11 mouse cellular contexts compared by ENCODE assay signal in the genomic region with DNA sequence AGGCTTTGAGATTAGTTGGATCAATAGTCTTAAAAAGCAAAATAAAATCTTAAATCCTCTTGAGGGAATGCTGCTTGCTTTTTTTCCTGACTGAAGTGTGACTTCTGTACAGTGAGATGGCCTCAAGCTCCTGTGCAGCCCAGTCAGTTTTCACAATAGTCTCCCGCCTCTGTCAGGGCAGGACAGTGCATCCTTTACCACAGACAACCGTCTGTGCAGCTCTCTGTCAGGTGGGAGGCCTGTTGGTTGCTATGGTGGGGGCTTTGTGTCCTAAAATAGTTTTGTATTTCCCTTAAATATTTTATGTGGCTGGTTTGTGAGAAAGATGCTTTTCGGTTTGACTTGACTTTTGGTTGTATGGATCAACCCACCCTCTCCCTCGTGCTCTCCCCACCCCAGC. TPM values are rescaled to one million over a fixed set of nuclear protein-coding genes. Genes with fewer than 3 reads are reported as not detected.
DNase-seq lines count a peak whose midpoint lies in the region; ATAC-seq and TF ChIP-seq lines count a peak whose summit lies in the region.
"Had no signal": no experiment of that assay in that cellular context is flagged by ENCODE, and none has a peak within 500 bp of the region (broad histone marks: within the 10 kb centered on the region; RNA-seq: fewer than 3 reads in every experiment).

No protein-coding gene starts in this region.

- no peaks in the 10 kb centered on the region for H3K27me3 ChIP-seq in heart, embryonic 13.5 days (replicated peaks)
- no peaks in the 10 kb centered on the region for H3K27me3 ChIP-seq in CH12.LX (replicated peaks)
- no peaks in the 10 kb centered on the region for H3K27me3 ChIP-seq in embryonic facial prominence, embryonic 11.5 days (ENCODE audit: control insufficient read depth, insufficient read depth, low read length)
- H3K27me3 ChIP-seq in limb, embryonic 12.5 days: no peaks in the 10 kb centered on the region

- TF ChIP-seq EP300 in CH12.LX (IDR thresholded peaks at IDR 0.05; ENCODE audit: low read length): no peak

- peak overlapping the region; percentile 91 for H3K9ac ChIP-seq in heart, embryonic 13.5 days
- no peak overlapping the region for H3K9ac ChIP-seq in CH12.LX (ENCODE audit: insufficient read depth, low read depth)
- peak overlapping the region; percentile 13; the same call in 1 of the 2 replicates for H3K9ac ChIP-seq in embryonic facial prominence, embryonic 11.5 days (replicated peaks; ENCODE audit: low read length)
- 0 out of 2 replicates have a peak overlapping the region, but pooled peaks have one; percentile 40 for H3K9ac ChIP-seq in limb, embryonic 12.5 days (replicated peaks)
- H3K9ac ChIP-seq: liver, postnatal 0 days had no signal

- no peak for ATAC-seq in heart, embryonic 13.5 days (ENCODE audit: extremely low read depth, insufficient number of reproducible peaks, low FRiP score, low TSS enrichment)
- no peak for ATAC-seq in embryonic facial prominence, embryonic 11.5 days (replicated peaks; ENCODE audit: insufficient number of reproducible peaks, low FRiP score, low TSS enrichment, low read depth)
- ATAC-seq in limb, embryonic 12.5 days (ENCODE audit: insufficient number of reproducible peaks, insufficient read depth, low FRiP score, low TSS enrichment, low read depth): no peak
- ATAC-seq in CD4-positive, CD25-positive, alpha-beta regulatory T cell, adult 4 months: no peak
- ATAC-seq: liver, postnatal 0 days had no signal

- H3K4me3 ChIP-seq in heart, embryonic 13.5 days: no peak overlapping the region
- no peak overlapping the region for H3K4me3 ChIP-seq in CH12.LX (replicated peaks in 1 of 3; ENCODE audit: low read depth in 2 of 3, low read length in 2 of 3, poor library complexity in 1 of 3)
- no peak overlapping the region for H3K4me3 ChIP-seq in embryonic facial prominence, embryonic 11.5 days (ENCODE audit: low read depth, low read length)
- no peak overlapping the region for H3K4me3 ChIP-seq in limb, embryonic 12.5 days (replicated peaks)

- H3K79me2 ChIP-seq in CH12.LX (replicated peaks; ENCODE audit: control insufficient read depth, extremely low read depth, insufficient read depth, poor library complexity, severe bottlenecking): no peaks in the 10 kb centered on the region

- H3K4me2 ChIP-seq in heart, embryonic 13.5 days: peak overlapping the region; percentile 36
- H3K4me2 ChIP-seq in CH12.LX (ENCODE audit: insufficient read depth, low read depth, poor library complexity, severe bottlenecking): peak overlapping the region; percentile 4; the same call in 1 of the 2 replicates
- no peak overlapping the region for H3K4me2 ChIP-seq in embryonic facial prominence, embryonic 11.5 days (ENCODE audit: low read depth, low read length)
- H3K4me2 ChIP-seq in limb, embryonic 12.5 days: peak overlapping the region; percentile 34

- dilution Hi-C loops in CH12.LX (cut with MboI; ENCODE audit: extremely low pct_ligation_motif_present, extremely low pct_unique_long_range_greater_than_20kb, low sequenced_read_pairs): no loop called here

- DNase-seq in heart, adult 11 months: no peak
- no peak for DNase-seq in CH12.LX (ENCODE audit: extremely low read depth)
- DNase-seq in embryonic facial prominence, embryonic 11.5 days (ENCODE audit: low spot score): no peak
- no peak for DNase-seq in testis, postnatal 10 days (ENCODE audit: low spot score)
- DNase-seq in liver: no peak
- DNase-seq: adrenal gland, postnatal 14 days; liver, postnatal 0 days; thymus, adult 2 months had no signal

- H3K9me3 ChIP-seq in heart, embryonic 13.5 days: 0 out of 2 replicates have a peak, but pooled peaks cover 5% of the 10 kb centered on the region
- H3K9me3 ChIP-seq in CH12.LX (replicated peaks; ENCODE audit: low read length): peaks cover 4% of the 10 kb centered on the region
- H3K9me3 ChIP-seq in embryonic facial prominence, embryonic 11.5 days (replicated peaks; ENCODE audit: control insufficient read depth, low read length): no peaks in the 10 kb centered on the region
- H3K9me3 ChIP-seq in limb, embryonic 12.5 days: no peaks in the 10 kb centered on the region

- in situ Hi-C loops in CH12.LX (cut with MboI; ENCODE audit: low pct_ligation_motif_present, low pct_unique_long_range_greater_than_20kb, low sequenced_read_pairs): loop anchor here (5.0 kb wide), 2 partner anchors 36 to 49 kb away; no protein-coding TSS in a partner anchor

- no peak for TF ChIP-seq POLR2A in CH12.LX (IDR thresholded peaks at IDR 0.05; ENCODE audit: low read depth, low read length)

- TF ChIP-seq RAD21 in CH12.LX (IDR thresholded peaks at IDR 0.05; ENCODE audit: low read depth, low read length): no peak

- peaks cover 86% of the 10 kb centered on the region for H3K4me1 ChIP-seq in heart, embryonic 13.5 days
- H3K4me1 ChIP-seq in CH12.LX (ENCODE audit: control insufficient read depth in 1 of 2, insufficient read depth in 2 of 2): peaks cover 34 to 71% of the 10 kb centered on the region in 2 experiments
- peaks cover 20% of the 10 kb centered on the region for H3K4me1 ChIP-seq in embryonic facial prominence, embryonic 11.5 days (ENCODE audit: control insufficient read depth, insufficient read depth, low read length)
- peaks cover 79% of the 10 kb centered on the region for H3K4me1 ChIP-seq in limb, embryonic 12.5 days (replicated peaks)

- peak overlapping the region; percentile 64 for H3K27ac ChIP-seq in heart, embryonic 13.5 days (replicated peaks)
- H3K27ac ChIP-seq in CH12.LX (ENCODE audit: insufficient read depth, low read depth): no peak overlapping the region
- no peak overlapping the region; the same call in 1 of the 2 replicates for H3K27ac ChIP-seq in embryonic facial prominence, embryonic 11.5 days (replicated peaks; ENCODE audit: low read depth, low read length)
- H3K27ac ChIP-seq in limb, embryonic 12.5 days: peak overlapping the region; percentile 56; the same call in 1 of the 2 replicates

- H3K36me3 ChIP-seq in heart, embryonic 13.5 days: peaks cover 27% of the 10 kb centered on the region
- H3K36me3 ChIP-seq in CH12.LX (replicated peaks in 1 of 2; ENCODE audit: control insufficient read depth in 1 of 2, insufficient read depth in 1 of 2, low read length in 1 of 2): peaks cover 7 to 50% of the 10 kb centered on the region in 2 experiments
- no peaks in the 10 kb centered on the region; the same call in 1 of the 2 replicates for H3K36me3 ChIP-seq in embryonic facial prominence, embryonic 11.5 days (replicated peaks; ENCODE audit: control insufficient read depth, insufficient read depth, low read depth, low read length)
- H3K36me3 ChIP-seq in limb, embryonic 12.5 days: peaks cover 22% of the 10 kb centered on the region

- WGBS in heart, embryonic 13.5 days: 51% methylated on average over 4 of the region's 4 CpGs
- 63% methylated on average over 4 of the region's 4 CpGs for WGBS in embryonic facial prominence, embryonic 11.5 days
- 66% methylated on average over 4 of the region's 4 CpGs for WGBS in limb, embryonic 12.5 days

- no peak for TF ChIP-seq CTCF in CH12.LX (conservative IDR thresholded peaks at IDR 0.05 in 1 of 2, IDR thresholded peaks at IDR 0.05 in 1 of 2; ENCODE audit: low read depth in 2 of 2, low read length in 2 of 2)

TF ChIP-seq in CH12.LX, 34 proteins besides CTCF, POLR2A, EP300 and RAD21:
- no peak for TF ChIP-seq TCF12 (IDR thresholded peaks at IDR 0.05; ENCODE audit: low read depth, low read length)
- TF ChIP-seq GABPA (IDR thresholded peaks at IDR 0.05; ENCODE audit: insufficient replicate concordance, low read depth, low read length): no peak
- no peak for TF ChIP-seq BHLHE40 (IDR thresholded peaks at IDR 0.05; ENCODE audit: low read depth, low read length)
- no peak for TF ChIP-seq UBTF (IDR thresholded peaks at IDR 0.05; ENCODE audit: low read depth, low read length)
- TF ChIP-seq ETS1 (conservative IDR thresholded peaks at IDR 0.05; ENCODE audit: low read depth, low read length): no peak
- TF ChIP-seq MXI1 (IDR thresholded peaks at IDR 0.05; ENCODE audit: low read depth, low read length): no peak
- TF ChIP-seq MAX (IDR thresholded peaks at IDR 0.05; ENCODE audit: low read length): no peak
- no peak for TF ChIP-seq KAT2A (IDR thresholded peaks at IDR 0.05; ENCODE audit: insufficient replicate concordance, low read length)
- no peak for TF ChIP-seq SMC3 (IDR thresholded peaks at IDR 0.05; ENCODE audit: low read depth, low read length)
- TF ChIP-seq SIN3A (IDR thresholded peaks at IDR 0.05; ENCODE audit: low read length): no peak
- no peak for TF ChIP-seq RCOR1 (conservative IDR thresholded peaks at IDR 0.05; ENCODE audit: low read depth, low read length)
- no peak for TF ChIP-seq MYC (IDR thresholded peaks at IDR 0.05; ENCODE audit: low read depth, low read length)
- no peak for TF ChIP-seq TBP (conservative IDR thresholded peaks at IDR 0.05; ENCODE audit: low read depth, low read length)
- TF ChIP-seq CHD2 (IDR thresholded peaks at IDR 0.05; ENCODE audit: low read length): no peak
- no peak for TF ChIP-seq CHD1 (IDR thresholded peaks at IDR 0.05; ENCODE audit: low read depth, low read length)
- no peak for TF ChIP-seq ZMIZ1 (IDR thresholded peaks at IDR 0.05; ENCODE audit: low read depth, low read length)
- no peak for TF ChIP-seq E2F4 (IDR thresholded peaks at IDR 0.05; ENCODE audit: insufficient replicate concordance, low read depth, low read length)
- no peak for TF ChIP-seq NELFE (IDR thresholded peaks at IDR 0.05; ENCODE audit: low read depth, low read length)
- no peak for TF ChIP-seq JUN (IDR thresholded peaks at IDR 0.05; ENCODE audit: insufficient read depth, low read depth, low read length)

RNA-seq across cellular contexts. Expression of gene Sec14l1, which starts 3.3 kb away (rescaled TPM):
- 44.5 and 45.3 TPM in 2 replicates for polyA plus RNA-seq in heart, embryonic 13.5 days (2015; fragmentation: Nextera tagmentation; extraction: Ambion mirVana)
- total RNA-seq in CH12.LX (2012; rRNA removed): 17.9 and 28.2 TPM in 2 replicates
- total RNA-seq in CH12.LX (2014; rRNA removed): 17.5 and 18.5 TPM in 2 replicates
- 20.6 and 21.5 TPM in 2 replicates for polyA plus RNA-seq in CH12.LX (2012; ENCODE audit: insufficient read length, low read depth)
- 25.4 and 28.3 TPM in 2 replicates for polyA plus RNA-seq in embryonic facial prominence, embryonic 11.5 days (2014; fragmentation: Nextera tagmentation; extraction: Ambion mirVana)
- polyA plus RNA-seq in limb, embryonic 12.5 days (2016; fragmentation: Nextera tagmentation; extraction: Ambion mirVana): 52.6 and 57.5 TPM in 2 replicates
- polyA plus RNA-seq in CD4-positive, CD25-positive, alpha-beta regulatory T cell, adult 4 months (2017; shearing (Covaris generic)): 10 to 100 TPM; 11.9 to 18.9 TPM

Comparison
In these comparisons a context has a peak if more than half of its experiments do, and no peak if none do; other contexts are left out.
1. H3K27ac ChIP-seq: peak in heart, embryonic 13.5 days (single experiment) and limb, embryonic 12.5 days (single experiment); none in CH12.LX (single experiment) and embryonic facial prominence, embryonic 11.5 days (single experiment).